Mouse (Mus musculus) cerebellum, postnatal 25 days (tissue): ENCODE measurements at regions not wholly inside any gene's neighbourhood (a gene's known extent, or its start where the extent isn't known, plus 50 kb on each side); places are given as distances from the start of the nearest gene placed in this dataset.

ENCODE experiments used
- DNase-seq, 2 experiments: peaks; one replicate each; pipeline ENCODE4 v3.0.0; 2021; ENCODE audit warnings: mixed read lengths in 2 of 2

GRCm38 (mm10) chr9:72218736-72219135 lies 55.9 kb upstream of the Zfp280d start:
- no peak for DNase-seq

- DNase-seq: no peak
Measured at GRCm38 (mm10) chr9:72219892-72220291, 54.8 kb upstream of the Zfp280d start.

GRCm38 (mm10) chr9:72221333-72221732 lies 53.3 kb upstream of the Zfp280d start:
- no peak for DNase-seq
